Mouse (Mus musculus) E14TG2a.4 (cell line): ENCODE results near the gene Churc1.

Experiments used
- CTCF ChIP-seq: conservative IDR thresholded peaks from 2 replicates; pipeline ENCODE4 v1.5.1; 2014; ENCODE audit warnings: low read length
- NANOG ChIP-seq: IDR thresholded peaks from 2 replicates; pipeline ENCODE4 v1.6.1; 2014; ENCODE audit warnings: borderline replicate concordance, low read length, mixed read lengths
- POU5F1 ChIP-seq: IDR thresholded peaks from 2 replicates; pipeline ENCODE4 v1.6.1; 2014; ENCODE audit warnings: low read length, borderline replicate concordance

GRCm38 (mm10) chr12:76727955-76728354 lies 37.4 kb upstream of the Churc1 start:
- TF ChIP-seq NANOG (no peak), CTCF (no peak), POU5F1 (no peak)
